Mouse (Mus musculus) c-Kit-positive CD71-negative TER-119-negative erythroid progenitor cells, embryonic 14.5 days (primary cell): ENCODE results near the gene Rnaseh2b.

ENCODE experiments used
- DNase-seq: peaks from one replicate; pipeline ENCODE4 v3.0.0-alpha.2; 2013; ENCODE audit warnings: low read depth

The Rnaseh2b gene

DNA sequence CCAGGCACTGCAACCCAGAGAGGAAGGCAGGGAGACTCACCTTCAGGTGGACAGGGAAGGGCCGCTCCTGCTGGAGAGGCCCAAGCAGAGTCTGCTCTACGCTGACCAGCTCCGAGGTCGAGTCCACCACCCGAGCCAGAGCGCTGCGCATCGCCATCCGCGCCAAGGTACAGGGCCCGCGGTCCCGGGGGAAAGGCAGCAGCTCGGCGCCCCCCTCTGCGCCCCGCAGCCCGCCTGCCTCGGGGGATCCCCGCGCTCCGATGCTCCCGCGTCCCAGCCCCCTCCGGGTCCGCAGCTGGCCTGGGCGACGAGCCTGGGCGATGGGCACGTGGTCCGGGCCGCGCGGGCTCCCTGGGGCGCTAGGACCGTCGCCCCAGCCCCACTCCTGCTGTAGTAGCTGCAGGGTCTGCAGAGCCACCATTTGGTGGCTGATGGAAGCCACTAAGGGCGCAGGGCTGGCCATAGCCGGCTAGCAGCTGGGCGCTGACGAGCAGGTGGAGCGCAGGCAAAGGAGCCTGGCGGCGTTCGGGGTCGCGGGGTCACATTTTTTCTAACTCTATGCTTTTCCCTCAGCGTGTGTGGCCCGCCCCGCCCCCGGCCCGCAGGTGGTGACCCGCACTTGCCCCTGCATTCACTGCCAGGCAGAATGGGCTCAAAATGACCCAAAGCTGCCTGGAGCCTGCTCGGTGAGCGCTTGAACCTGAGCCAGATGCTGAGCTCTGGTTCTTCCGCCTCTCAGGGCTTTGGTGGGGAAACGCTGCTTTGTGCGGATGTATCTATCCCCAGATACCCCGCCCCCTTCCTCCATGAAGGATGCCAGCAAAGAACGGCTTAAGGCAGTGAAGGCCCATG lies at the start of gene Rnaseh2b, which contains the start of gene Dleu7:
Gene Rnaseh2b, plus strand, starts transcription at position 102 of the 852 bp plus-strand sequence.
Gene Dleu7, minus strand, starts transcription at position 560 of the 852 bp plus-strand sequence.
- DNase-seq: no peak

DNA sequence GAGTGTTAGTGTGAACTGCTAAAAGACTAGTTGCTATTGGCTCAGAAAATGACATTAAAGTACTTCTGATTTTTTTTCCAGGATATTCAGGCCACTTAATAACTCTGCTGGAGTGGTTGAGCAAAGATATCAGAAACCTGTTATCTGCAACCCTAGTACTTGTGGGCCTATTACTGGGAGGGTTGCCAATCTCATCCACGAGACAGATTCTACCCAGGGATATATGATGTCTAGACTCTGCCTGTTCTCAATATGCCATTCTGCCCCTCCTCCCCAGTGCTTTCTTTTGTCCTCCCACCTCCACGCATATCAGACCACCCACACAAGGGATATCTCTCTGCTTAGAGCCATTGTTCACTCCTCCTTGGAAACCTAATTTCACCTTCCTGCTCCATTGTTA lies 48.9 kb upstream of the Rnaseh2b start:
- no peak for DNase-seq

DNA sequence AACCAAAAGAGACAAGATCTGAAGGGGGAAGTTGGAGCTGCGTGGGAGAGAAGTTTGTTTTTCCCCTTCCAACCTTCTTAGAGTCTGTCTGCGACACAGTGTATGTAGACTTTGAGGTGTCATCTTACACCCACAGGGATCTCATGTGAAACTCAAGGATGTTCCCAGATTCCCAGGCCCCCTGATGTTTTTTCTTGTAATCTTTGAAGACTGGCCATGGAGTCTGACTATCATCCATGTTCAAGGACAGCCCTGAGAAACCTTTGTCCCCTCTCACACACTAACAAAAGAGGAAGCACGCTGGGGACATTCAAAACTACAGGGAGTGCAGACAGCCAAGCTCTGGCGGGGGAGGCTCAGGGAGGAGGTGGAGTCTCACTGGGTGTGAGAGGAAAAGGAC lies 46.8 kb upstream of the Rnaseh2b start:
- no peak for DNase-seq

- no peak for DNase-seq
These were observed 44.0 kb upstream of the Rnaseh2b start for GRCm38 (mm10) chr14:62248345-62248744.

- no peak for DNase-seq
These were observed 43.6 kb upstream of the Rnaseh2b start for GRCm38 (mm10) chr14:62248796-62249195.

DNA sequence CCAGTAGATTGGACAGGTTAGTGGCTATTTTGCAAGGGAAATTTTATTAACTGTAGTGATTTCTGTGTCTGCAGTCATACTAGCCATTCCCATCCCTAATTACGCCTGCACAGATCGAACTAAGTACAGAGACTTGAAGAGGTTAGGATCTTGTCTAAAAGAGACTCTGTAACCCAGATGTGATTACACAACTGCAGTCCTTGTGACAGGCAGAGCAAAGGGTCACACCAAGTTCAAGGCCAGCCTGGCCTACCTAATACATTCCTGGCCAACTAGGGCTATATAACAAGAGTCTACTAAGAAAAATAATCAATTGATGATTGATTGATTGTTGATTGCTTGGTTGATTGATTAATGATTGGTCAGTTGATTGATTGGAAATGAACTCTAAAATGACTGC lies 43.1 kb upstream of the Rnaseh2b start:
- no peak for DNase-seq

DNA sequence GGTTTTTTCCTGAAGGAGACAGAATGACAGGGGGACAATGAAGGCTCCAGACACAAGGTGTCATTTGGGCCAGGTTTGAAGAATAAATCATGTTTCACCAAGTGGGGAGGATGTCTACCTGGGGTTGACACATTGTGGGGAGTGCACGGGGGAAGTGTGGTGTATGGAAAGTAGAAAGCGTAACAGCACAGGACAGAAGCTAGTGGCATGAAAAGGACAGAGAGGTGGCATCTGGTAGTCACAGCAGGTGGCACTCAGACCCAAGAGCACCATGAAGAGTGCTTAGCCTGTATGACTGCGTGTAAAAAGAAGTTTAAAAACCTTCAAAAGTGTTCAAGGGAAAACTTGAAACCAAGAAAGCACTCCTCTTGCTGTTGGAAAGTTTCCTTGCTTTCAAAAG lies 42.3 kb upstream of the Rnaseh2b start:
- no peak for DNase-seq

GRCm38 (mm10) chr14:62251999-62252398 lies 40.4 kb upstream of the Rnaseh2b start:
- DNase-seq: peak; percentile 74

GRCm38 (mm10) chr14:62254371-62254770 lies 38.0 kb upstream of the Rnaseh2b start:
- no peak for DNase-seq

- no peak for DNase-seq
These were observed 36.3 kb upstream of the Rnaseh2b start for GRCm38 (mm10) chr14:62256066-62256465.

- no peak for DNase-seq
These were observed 34.3 kb upstream of the Rnaseh2b start for GRCm38 (mm10) chr14:62258125-62258524.

DNA sequence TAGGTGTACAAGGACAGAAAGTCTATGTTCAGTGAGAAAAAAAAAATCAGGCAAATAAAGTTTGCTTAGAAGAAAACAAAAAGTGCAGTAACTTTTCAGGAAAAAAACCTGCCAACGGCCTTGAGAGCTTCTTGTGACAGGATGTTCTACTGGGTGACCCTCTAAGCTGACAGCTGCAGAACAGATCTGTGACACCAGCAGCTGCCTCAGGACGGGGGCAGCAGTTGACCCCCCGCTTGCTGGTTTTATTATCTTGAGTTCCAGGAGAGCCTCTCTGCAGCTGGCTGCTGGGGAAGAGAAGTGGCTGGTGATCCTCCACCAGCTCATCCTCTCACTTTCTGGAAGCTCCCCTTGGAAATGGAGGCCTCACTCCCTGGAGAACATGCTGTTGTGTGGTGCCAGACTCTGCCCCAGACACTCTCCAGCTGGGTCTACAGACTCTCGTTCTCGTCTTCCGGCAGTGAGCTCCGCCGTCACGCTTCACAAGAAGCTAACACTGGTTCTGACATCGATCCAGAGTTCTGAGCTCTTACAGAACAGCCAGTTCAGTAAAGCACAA lies 33.3 kb upstream of the Rnaseh2b start:
- no peak for DNase-seq

DNA sequence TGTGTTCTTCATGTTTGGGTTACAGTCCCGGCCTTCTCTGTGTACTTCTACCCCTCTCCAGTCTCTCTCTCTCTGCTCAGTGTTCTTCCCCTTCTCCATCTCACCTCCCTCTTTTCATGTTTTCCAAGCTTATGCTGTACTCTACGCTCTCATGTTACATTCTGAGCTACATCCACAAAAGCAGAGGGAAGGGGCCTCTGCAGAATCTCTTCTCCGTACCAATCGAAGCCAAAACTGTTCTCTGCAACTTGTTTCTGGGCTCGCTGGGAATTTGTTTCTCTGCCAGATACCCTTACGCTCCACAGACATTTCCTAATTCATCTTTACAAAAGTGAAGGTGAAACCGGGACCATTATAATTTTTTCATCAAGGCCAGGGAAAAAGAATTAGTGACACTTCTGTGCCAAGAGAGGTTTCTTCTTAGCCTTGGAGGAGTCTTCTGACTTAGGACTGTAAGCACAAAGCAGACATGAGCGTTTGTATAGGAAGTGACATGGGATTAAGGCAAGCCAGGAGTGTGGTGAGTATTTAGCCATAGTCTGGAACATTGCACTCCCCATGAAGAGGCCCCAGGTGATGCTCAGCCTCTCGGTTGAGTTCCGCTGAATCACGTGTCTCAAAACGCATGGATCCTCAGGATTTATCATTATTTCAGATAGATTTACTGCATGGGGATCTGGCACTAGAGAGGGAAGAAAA lies 21.5 kb upstream of the Rnaseh2b start:
- no peak for DNase-seq

DNA sequence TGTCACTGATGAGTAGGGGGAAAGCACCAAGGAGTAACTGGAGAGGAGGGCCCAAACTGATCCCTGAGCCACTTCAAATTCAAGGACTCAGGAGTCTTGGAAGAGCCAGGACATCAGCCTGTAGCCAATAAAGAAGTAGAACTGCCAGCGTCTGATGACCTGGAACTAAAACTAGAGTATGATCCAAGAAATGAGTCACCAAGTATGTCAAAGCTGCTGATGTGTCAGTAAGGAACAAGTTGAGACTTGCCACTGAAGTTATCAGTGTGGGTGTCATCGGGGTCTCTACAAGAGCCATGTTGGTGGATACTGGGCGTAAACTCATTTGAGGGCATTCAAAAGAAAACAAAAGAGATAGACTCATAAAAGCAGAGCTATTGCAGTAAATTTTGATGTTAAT lies 18.8 kb upstream of the Rnaseh2b start:
- no peak for DNase-seq

GRCm38 (mm10) chr14:62282974-62283373 lies 9.4 kb upstream of the Rnaseh2b start:
- DNase-seq: no peak

- DNase-seq: no peak
These were observed 3.7 kb upstream of the Rnaseh2b start for GRCm38 (mm10) chr14:62288731-62289130.

DNA sequence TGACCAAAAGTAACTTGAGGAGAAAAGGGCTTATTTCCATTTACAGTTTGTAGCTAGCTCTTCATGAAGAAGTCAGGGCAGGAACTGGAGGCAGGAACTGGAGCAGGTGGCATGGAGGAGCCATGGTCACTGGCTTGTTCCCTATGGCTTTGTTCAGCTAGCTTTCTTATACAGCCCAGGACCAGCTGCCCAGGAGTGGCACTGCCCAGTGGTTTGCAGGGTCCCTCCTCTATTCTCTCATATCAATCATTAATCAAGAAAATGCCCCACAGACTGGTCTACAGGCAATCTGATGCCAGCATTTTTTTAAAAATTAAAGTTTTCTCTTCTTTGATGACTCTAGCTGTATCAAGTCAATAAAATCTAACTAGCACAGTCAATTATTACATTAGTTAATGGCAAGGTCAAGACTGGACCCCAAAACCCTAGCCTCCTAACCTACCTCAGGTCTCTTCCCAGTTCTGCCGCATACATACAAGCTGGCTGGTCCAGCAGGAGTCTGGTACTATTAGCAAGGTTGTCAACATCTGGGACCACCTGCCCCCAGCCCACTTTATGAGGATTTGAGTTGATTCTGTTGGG lies 892 bp upstream of the Rnaseh2b start:
- DNase-seq: no peak

GRCm38 (mm10) chr14:62292166-62292487 lies 262 bp upstream of the Rnaseh2b start:
- DNase-seq: no peak

- DNase-seq: no peak
These were observed 6.4 kb downstream of the Rnaseh2b start for GRCm38 (mm10) chr14:62298808-62299207.

DNA sequence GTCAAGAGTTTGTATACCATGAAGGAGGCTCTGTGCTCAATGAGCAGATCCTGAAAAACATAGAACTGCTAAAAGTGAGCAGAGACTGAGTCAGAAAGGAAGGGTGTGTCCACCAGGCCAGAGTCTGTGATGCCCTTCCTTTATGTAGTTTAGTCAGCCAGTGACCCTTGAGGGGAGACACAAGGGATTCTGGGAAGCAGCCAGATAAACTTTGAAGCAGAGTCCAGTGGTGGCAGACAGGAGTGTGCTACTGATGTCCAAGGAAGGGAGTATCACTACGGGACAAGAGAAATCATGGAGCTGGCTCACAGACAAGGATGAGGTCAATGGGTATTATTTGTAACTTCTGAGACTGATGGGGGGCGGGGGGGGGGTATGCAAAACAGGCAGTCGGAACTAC lies 7.6 kb downstream of the Rnaseh2b start:
- no peak for DNase-seq

DNA sequence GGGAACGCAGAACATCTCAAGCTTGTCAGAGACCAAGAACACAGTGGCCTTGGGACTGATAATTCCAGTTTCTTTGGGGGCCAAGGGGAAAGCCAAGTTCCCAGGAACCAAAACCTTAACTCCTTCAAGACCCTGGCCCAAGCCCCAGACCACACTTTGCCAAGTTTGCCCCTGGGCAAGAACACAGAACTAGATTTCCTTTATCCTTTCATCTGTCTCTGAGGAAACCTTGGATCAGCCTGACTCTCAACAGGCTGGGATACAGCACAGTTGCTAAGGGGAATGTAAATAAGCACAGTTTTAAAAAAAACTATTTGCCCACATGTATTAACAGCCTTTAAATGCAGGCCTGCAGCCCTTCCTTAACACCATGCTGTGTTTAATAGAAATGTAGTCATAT lies 15.2 kb downstream of the Rnaseh2b start:
- DNase-seq: no peak

DNA sequence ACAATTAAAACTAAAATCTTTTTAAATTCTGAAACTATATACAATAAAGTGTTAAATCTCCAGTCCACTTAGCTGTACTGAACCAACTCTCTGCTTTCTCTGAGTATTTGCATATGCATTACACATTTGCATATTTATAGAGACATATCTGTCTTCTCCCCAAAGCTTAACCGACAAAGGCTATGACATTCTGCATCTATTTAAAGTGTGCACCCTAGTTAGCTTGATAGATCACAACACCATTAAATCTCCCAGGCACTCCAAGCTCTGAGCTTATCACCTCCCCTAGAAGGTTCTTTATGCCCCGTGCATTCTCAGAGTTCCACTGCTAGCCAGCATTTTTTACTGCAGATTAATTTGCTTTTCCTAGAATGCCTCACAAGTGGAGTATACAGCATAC lies 16.6 kb downstream of the Rnaseh2b start:
- DNase-seq: no peak

GRCm38 (mm10) chr14:62311672-62312071 lies 19.3 kb downstream of the Rnaseh2b start:
- no peak for DNase-seq
